ENCODE assay signal across 20 mouse cellular contexts in the genomic region with DNA sequence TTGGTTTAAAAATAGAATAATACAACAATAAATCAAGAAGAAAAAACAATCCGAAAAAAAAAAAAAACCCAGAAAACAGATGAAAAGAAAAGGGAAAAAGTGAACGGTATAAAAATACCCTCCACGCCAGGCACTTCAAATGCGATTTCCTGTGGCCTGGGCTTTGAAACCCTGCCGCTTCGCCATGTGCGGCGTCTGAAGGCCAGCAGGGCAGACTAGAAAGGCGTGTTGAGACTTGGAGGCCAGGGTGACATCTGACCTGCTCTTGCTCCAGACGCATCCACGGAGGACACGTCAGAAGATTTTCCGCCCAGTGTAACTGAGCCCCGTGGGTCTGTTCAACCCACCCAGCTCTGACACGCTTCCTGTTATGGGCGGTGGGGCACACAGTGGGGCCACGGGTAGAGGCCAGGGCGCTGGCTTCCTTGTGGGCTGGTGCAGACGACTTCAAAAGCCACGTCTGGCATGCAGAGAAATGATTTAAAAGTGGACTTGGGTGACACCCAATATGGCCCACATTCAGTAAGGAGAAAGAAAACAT. TPM values are rescaled to one million over a fixed set of nuclear protein-coding genes. Genes with fewer than 3 reads are reported as not detected.
DNase-seq lines count a peak whose midpoint lies in the region; ATAC-seq and TF ChIP-seq lines count a peak whose summit lies in the region.
"Had no signal": no experiment of that assay in that cellular context is flagged by ENCODE, and none has a peak within 500 bp of the region (broad histone marks: within the 10 kb centered on the region; RNA-seq: fewer than 3 reads in every experiment).

No protein-coding gene starts in this region.

- ATAC-seq in limb, embryonic 13.5 days (ENCODE audit: low FRiP score, low read depth): no peak
- ATAC-seq: forebrain, embryonic 14.5 days; liver, embryonic 12.5 days; Patski had no signal

- H3K4me1 ChIP-seq in E14TG2a.4 (replicated peaks; ENCODE audit: low read depth, low read length): peaks cover 10% of the 10 kb centered on the region
- peaks cover 19% of the 10 kb centered on the region for H3K4me1 ChIP-seq in embryonic facial prominence, embryonic 10.5 days
- peaks cover 14% of the 10 kb centered on the region for H3K4me1 ChIP-seq in limb, embryonic 13.5 days
- H3K4me1 ChIP-seq: liver, embryonic 12.5 days had no signal

- H3K9ac ChIP-seq in limb, embryonic 13.5 days: peak overlapping the region; percentile 4; the same call in 1 of the 2 replicates
- H3K9ac ChIP-seq: liver, embryonic 12.5 days had no signal

- peaks cover 2% of the 10 kb centered on the region; the same call in 1 of the 2 replicates for H3K9me3 ChIP-seq in E14TG2a.4 (ENCODE audit: low read length)
- H3K9me3 ChIP-seq in embryonic facial prominence, embryonic 10.5 days: no peaks in the 10 kb centered on the region
- H3K9me3 ChIP-seq in limb, embryonic 13.5 days: no peaks in the 10 kb centered on the region
- H3K9me3 ChIP-seq: liver, embryonic 12.5 days had no signal

- H3K4me3 ChIP-seq in E14TG2a.4 (replicated peaks; ENCODE audit: low read length): peak overlapping the region; percentile 37; the same call in 1 of the 2 replicates
- no peak overlapping the region for H3K4me3 ChIP-seq in embryonic facial prominence, embryonic 10.5 days
- H3K4me3 ChIP-seq in limb, embryonic 13.5 days: no peak overlapping the region
- H3K4me3 ChIP-seq: liver, embryonic 12.5 days had no signal

- peaks cover 23% of the 10 kb centered on the region for H3K27me3 ChIP-seq in E14TG2a.4 (ENCODE audit: insufficient read depth, low read length)
- H3K27me3 ChIP-seq in embryonic facial prominence, embryonic 10.5 days (replicated peaks; ENCODE audit: low read depth, poor library complexity, severe bottlenecking): no peaks in the 10 kb centered on the region
- no peaks in the 10 kb centered on the region for H3K27me3 ChIP-seq in limb, embryonic 13.5 days
- H3K27me3 ChIP-seq: liver, embryonic 12.5 days had no signal

- TF ChIP-seq CTCF in E14TG2a.4 (conservative IDR thresholded peaks at IDR 0.05; ENCODE audit: low read length): no peak

- H3K36me3 ChIP-seq in E14TG2a.4 (ENCODE audit: insufficient read depth, low read length): no peaks in the 10 kb centered on the region
- no peaks in the 10 kb centered on the region for H3K36me3 ChIP-seq in embryonic facial prominence, embryonic 10.5 days (replicated peaks)
- H3K36me3 ChIP-seq in limb, embryonic 13.5 days: no peaks in the 10 kb centered on the region
- H3K36me3 ChIP-seq: liver, embryonic 12.5 days had no signal

- no peak overlapping the region for H3K4me2 ChIP-seq in limb, embryonic 13.5 days (replicated peaks)
- H3K4me2 ChIP-seq: liver, embryonic 12.5 days had no signal

- WGBS in embryonic facial prominence, embryonic 10.5 days: 62% methylated on average over 20 of the region's 20 CpGs
- 29% methylated on average over 20 of the region's 20 CpGs for WGBS in limb, embryonic 13.5 days

- H3K27ac ChIP-seq in embryonic facial prominence, embryonic 10.5 days (replicated peaks): 0 out of 2 replicates have a peak overlapping the region, but pooled peaks have one; percentile 35
- peak overlapping the region; percentile 52; the same call in 1 of the 2 replicates for H3K27ac ChIP-seq in limb, embryonic 13.5 days
- H3K27ac ChIP-seq: liver, embryonic 12.5 days had no signal

- peak; percentile 26 for DNase-seq in gastrocnemius, postnatal 25 days
- no peak for DNase-seq in gastrocnemius, postnatal 10 days
- DNase-seq in embryonic facial prominence, embryonic 10.5 days (ENCODE audit: low spot score): peak; percentile 33
- DNase-seq in cerebellum, adult 9-11 months: no peak
- DNase-seq in cerebellum, adult 11-12 months: no peak
- no peak for DNase-seq in T-cell, adult 2 months (ENCODE audit: low spot score)
- DNase-seq: cerebellum, adult 11 months; kidney, postnatal 14 days; layer of hippocampus, postnatal 36 days; thymus, postnatal 36 days had no signal

RNA-seq across cellular contexts. Expression of a gene that starts 22.3 kb away (rescaled TPM):
- total RNA-seq in gastrocnemius, postnatal 25 days (2021): not detected
- total RNA-seq in gastrocnemius, postnatal 10 days (2021): not detected
- polyA plus RNA-seq in embryonic facial prominence, embryonic 10.5 days (2016; fragmentation: Nextera tagmentation; extraction: Ambion mirVana): not detected in 2 replicates
- not detected in 2 replicates for polyA plus RNA-seq in limb, embryonic 13.5 days (2015; fragmentation: Nextera tagmentation; extraction: Ambion mirVana)
- total RNA-seq: gastrocnemius, postnatal 4 days; layer of hippocampus, postnatal 36 days had no signal
- polyA plus RNA-seq: cortical plate, adult 2 months; forebrain, embryonic 14.5 days; heart, embryonic 16.5 days; liver, embryonic 12.5 days; Patski; small intestine, adult 2 months; stomach, embryonic 16.5 days had no signal

Comparison
In these comparisons a context has a peak if more than half of its experiments do, and no peak if none do; other contexts are left out.
1. DNase-seq: peak in gastrocnemius, postnatal 25 days (single experiment) and embryonic facial prominence, embryonic 10.5 days (single experiment); none in gastrocnemius, postnatal 10 days (single experiment), cerebellum, adult 9-11 months (single experiment), cerebellum, adult 11-12 months (single experiment) and T-cell, adult 2 months (single experiment).